Mouse (Mus musculus): ENCODE measurements around the gene Rnf24.

Rnf24 gene

DNA sequence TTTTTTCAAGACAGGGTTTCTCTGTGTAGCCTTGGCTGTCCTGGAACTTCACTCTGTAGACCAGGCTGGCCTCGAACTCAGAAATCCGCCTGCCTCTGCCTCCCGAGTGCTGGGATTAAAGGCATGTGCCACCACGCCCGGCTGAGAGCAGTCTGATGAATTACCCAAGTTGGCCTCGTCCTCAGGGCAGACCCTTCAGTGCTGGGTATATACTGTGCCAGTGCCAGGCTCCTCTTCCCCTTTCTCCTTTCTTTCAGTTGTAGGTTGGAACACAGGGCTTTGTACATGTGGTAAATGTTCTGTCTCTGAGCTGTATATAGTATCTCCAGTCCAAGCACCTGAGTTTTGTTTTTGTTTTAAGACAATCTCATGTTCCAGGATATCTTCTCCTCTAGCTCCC lies 88.7 kb downstream of the Rnf24 start:
- no peak for DNase-seq (ENCODE audit: extremely low read depth, low read depth)

DNA sequence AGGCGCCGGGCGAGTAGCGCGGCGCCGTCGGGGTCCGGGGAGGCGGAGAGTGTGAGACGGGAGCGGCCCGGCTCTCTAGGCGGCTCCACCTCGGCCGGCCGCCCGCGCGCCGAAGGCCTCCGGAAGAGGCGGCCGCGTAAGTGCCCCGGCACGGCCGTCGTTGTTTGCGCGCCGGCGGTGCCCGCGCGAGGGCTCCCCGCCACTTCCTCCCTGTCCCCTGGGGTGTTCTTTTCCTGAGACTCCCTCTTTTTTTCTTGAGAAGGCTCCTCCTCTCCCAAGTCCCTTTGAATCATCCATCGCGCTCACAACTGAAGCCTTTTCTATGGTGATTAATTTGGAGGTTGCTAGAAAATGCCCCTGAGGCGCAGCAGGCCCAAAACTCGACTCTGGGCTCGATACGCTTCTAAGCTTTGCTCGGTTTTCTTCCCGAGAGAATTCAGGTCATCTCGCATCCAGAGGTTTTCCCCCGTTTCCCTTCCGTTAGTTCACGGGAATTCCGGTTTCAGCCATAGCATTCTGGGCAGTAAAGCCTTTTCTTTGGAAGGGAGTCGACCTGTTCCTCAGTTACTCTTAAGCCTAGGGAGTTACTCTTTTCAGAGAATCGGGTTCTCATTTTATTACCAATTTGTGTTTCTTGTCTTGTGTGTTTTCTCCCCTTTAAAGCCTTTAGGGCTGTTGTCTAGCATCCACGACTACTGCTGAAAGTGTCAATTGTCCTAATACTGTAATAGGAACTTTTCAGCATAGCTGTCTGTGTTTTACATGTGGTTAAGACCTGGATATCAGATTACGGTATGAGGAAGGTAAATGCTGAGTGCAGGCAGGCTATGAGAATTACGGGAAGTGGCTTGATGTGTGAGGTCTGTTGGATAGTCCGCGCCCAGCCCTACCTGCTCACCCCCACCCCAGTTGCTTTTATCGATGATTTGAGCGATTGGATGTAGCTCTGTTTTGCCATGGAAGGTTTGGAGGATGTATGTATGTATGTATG lies 89.7 kb downstream of the Rnf24 start:
- peak; percentile 84 for DNase-seq (ENCODE audit: extremely low read depth, low read depth)

DNA sequence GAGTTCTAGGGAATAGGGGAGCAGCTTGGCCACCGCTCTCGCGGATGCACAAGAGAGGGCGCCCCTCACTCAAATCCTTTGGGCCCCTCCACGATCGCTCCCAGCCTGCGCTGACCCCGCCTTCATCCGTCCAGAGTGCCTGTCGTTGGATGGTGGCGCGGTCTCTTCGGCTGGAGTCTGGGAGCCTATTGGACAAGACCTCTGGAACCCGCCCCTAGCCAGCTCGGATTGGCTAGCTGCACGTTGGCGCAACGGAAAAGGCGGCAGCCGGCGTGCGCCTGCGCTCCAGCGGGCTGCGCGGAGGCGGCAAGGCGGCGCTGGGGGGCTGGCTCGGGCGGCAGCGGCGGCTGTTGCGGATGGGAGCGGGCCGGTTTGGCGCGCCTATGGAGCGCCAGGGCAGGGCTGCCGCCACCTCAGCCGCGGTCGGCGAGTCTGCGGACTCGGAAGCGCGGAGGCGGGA lies 90.4 kb downstream of the Rnf24 start, which contains the start of gene Pank2:
Gene Pank2, plus strand, starts transcription at position 283 of the 460 bp plus-strand sequence.
- peak; percentile 90 for DNase-seq (ENCODE audit: extremely low read depth, low read depth)

DNA sequence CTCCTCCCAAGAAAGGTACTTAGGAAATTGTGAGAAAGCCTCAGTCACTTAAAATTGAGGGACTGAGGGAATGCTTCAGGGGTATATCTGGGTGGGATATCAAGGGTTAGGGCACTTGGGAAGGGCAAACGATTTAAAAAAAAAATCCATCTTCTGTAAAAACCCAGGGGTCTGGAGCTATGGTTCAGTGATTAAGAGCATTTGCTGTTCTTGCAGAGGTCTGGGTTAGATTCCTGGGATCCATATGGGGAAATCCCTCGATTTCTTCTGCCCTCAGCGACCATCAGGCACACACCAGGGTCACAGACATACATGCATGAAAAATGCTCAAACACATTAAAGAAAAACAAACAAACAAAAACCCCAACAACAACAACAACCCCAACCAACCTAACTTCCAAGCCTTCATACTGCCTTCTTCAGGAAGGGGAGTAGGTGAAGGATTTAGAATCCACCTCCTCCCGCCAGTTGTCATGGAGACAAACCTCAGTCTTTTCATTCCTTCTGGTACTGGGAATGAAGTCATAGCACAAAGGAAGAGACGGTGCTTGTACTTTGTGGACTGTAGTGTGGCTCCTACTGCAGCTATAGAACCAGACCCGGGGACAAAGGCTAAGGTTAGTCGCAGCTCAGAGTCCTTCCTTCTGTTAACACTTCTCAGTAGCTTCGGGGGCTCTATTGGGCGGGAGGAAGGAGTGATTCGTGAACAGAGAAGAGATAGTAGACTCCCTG lies 91.0 kb downstream of the Rnf24 start:
- no peak for DNase-seq (ENCODE audit: extremely low read depth, low read depth)

DNA sequence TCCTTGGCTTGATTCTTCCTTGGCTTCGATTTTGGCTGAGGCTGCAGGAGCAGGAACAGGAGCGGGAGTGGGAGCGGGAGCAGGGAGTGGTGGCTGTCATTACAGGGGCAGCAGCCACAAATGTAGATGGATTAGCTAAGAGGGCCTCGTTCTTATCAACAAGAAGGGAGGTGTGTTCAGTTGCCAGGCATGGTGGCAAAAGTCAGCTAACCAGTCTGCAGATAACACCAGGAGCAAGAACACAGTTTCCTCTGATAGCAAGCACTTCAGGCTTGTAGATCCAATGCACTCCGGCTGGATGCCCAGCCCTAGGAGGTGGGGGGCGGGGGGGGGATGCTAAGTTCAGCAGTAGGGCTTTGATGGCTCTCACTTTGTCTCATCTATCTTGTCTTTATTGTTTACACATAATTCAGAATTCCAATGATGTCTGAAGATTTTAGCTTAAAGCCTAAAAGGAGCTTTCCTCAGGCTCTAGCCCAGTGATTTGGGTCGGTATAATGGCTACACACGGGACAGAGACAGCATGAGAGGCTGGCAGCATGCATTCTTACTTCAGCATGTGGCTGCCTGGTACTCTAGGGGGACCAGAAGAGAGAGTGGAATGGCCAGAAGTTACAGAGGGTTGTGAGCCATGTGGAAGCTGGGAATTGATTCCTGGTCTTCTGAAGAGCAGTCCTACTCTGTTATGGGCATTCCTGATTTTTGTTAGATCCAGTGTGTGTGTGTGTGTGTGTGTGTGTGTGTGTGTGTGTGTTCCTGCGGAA lies 92.0 kb downstream of the Rnf24 start:
- DNase-seq (ENCODE audit: extremely low read depth, low read depth) = no peak

DNA sequence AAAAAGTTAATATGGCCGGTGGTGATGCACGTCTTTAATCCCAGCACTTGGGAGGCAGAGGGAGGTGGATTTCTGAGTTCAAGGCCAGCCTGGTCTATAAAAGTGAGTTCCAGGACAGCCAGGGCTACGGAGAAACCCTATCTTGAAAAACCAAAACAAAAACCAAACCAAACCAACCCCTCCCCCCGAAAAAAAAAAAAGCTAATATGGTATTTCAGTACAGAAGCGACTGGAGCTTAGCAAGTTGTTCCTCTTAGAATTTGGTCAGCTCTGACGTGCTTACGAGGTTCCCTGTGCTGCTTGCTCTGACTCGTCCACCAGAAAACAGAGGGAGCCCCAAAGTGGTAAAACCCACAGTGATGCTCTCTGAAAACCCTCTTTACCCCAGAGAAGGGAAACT lies 94.0 kb downstream of the Rnf24 start:
- no peak for DNase-seq (ENCODE audit: extremely low read depth, low read depth)

DNA sequence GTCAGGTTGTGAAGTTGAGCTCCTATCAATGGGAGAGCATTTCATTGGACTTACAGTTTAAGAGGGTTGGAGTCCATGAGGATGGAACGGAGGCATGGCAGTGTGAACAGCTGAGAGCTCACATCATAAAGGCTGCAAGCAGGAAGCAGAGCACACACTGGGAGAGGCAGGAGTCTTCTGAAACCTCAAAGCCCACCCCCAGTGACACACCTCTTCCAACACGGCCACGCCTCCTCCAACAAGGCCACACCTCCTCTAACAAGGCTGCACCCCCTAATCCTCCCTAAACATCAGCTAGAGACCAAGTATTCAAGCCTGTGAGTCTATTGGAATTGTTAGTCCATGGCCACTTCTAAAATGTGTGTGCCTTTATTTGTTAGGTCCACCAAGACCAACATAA lies 97.0 kb downstream of the Rnf24 start:
- DNase-seq (ENCODE audit: extremely low read depth, low read depth) = no peak

DNA sequence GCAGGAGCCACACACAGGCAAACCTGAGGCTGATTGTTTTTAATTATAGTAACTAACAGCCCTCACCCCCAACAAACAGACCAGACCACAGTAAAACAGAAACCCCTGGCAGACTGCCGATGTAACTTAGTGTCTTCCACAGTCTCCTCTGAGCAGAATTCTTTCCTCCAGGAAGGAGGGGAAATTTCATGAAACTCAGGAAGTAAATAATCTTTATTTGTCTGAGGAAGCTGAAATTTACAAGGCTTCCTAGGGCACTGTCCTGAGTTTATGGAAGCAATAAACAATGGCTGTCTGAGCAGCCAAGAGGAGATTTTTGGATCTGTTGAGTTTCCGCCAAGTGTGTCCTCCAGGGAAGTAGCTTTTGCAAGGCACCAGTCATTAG lies 98.4 kb downstream of the Rnf24 start:
- no peak for DNase-seq (ENCODE audit: extremely low read depth, low read depth)

DNA sequence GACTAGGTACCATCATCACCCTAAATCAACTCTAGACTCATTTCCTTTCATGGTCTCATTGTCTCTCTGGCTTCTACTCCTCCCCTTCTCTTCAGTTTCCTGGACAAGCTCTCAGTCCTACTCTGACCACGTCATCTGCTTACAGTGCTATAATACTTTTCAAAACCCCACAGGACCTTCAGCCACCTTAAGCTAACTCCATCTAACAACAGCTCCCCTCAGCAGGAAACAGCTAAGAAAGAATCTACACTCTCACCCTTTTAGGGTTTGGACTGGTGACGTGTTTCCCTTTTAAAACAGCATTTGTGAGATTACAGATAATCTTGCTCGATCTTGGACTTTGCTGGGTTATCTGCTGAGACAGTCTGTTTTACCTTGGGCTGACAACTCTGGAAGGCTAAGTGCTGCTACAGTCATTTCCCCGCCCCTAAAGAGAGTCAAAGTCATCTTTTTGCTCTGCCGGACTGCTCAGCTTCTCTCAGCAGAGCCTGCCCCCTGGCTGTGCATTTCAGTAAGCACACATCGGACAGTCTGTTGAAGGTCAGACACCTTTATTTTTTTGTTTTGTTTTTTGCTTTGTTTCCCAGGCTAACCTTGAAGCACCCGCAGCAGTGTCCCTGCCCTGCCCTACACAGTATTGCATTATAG lies 98.9 kb downstream of the Rnf24 start:
- no peak for DNase-seq (ENCODE audit: extremely low read depth, low read depth)

Measured in MEL-GATA-1-ER (cell line).